Mouse (Mus musculus): ENCODE measurements around the gene 9430038I01Rik.

DNA sequence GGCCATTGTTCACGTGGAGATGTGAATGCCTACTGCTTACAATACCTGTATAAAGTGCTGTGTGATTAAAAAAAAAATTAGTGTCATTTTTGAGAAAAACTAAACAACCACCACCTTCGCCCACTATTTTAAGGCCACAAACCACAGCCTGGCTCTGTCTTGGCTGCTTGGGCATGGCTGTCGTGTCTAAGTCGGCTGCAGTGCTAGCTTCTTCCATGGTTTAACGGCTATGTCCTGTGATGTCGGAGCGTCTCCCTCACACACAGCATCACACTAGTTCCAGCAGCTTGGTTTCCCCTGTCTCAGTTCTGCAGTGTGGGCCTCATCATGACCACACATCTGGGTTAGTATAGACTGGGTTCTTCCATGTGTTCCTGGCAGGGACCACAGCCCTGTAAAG is 35.6 kb downstream of the 9430038I01Rik start:
- TF ChIP-seq POLR2A (IDR thresholded peaks at IDR 0.05; ENCODE audit: insufficient read length, low read depth) (no peak), USF1 (IDR thresholded peaks at IDR 0.05; ENCODE audit: low read depth) (no peak), MYOD1 (IDR thresholded peaks at IDR 0.05; ENCODE audit: control insufficient read depth in 1 of 3, insufficient read length in 2 of 3, low read depth in 2 of 3) (no peak), E2F4 (IDR thresholded peaks at IDR 0.05; ENCODE audit: insufficient read depth) (no peak), TCF12 (IDR thresholded peaks at IDR 0.05; ENCODE audit: insufficient read depth, poor library complexity, severe bottlenecking) (no peak), MAX (IDR thresholded peaks at IDR 0.05; ENCODE audit: low read depth) (no peak), POLR2AphosphoS2 (IDR thresholded peaks at IDR 0.05; ENCODE audit: insufficient read length, low read depth) (no peak), CEBPB (IDR thresholded peaks at IDR 0.05; ENCODE audit: insufficient read depth, poor library complexity, severe bottlenecking) (no peak), REST (IDR thresholded peaks at IDR 0.05; ENCODE audit: insufficient read depth, insufficient read length) (no peak), TCF3 (IDR thresholded peaks at IDR 0.05; ENCODE audit: insufficient read length, low read depth) (no peak)
